Mouse (Mus musculus): ENCODE data around the gene Galnt11.

- no peak for TF ChIP-seq CTCF (IDR thresholded peaks at IDR 0.05; ENCODE audit: extremely low read depth, insufficient read depth, insufficient read length, insufficient replicate concordance)
- TF ChIP-seq POLR2A (IDR thresholded peaks at IDR 0.05; ENCODE audit: low read depth, low read length), result no peak
Observed at GRCm38 (mm10) chr5:25268258-25268888, 46.7 kb downstream of the Galnt11 start.

Measured in spleen, adult 2 months (tissue).